Mouse (Mus musculus) granulocyte monocyte progenitor cell, adult 5-6 weeks (primary cell): ENCODE data around the gene Rbm19. TPM values are rescaled to one million over a fixed set of nuclear protein-coding genes. Genes with fewer than 3 reads are reported as not detected.
A peak's percentile ranks its signal among the peaks of the same experiment; 100 is the strongest.

Experiments
- ATAC-seq: replicated peaks from 2 replicates; pipeline ENCODE4 v1.8.0; 2016; ENCODE audit warnings: mild to moderate bottlenecking, moderate TSS enrichment, inconsistent platforms; ENCODE audit not compliant: poor library complexity, severe bottlenecking
- total RNA-seq, 2 experiments: library from RNA; stranded (forward) in 1 of 2; stranded (reverse) in 1 of 2; fragments of 200-712, 200-1000 nt in 1 of 2; fragments of >200 nt in 1 of 2; fragmentation: Nextera tagmentation in 1 of 2; gene quantifications; 2 replicates each; pipeline ENCODE4 v1.2.3; 2014 to 2017

The Rbm19 gene
- total RNA-seq, 2 experiments from 2014 or later = 18.3 to 31.1 TPM

DNA sequence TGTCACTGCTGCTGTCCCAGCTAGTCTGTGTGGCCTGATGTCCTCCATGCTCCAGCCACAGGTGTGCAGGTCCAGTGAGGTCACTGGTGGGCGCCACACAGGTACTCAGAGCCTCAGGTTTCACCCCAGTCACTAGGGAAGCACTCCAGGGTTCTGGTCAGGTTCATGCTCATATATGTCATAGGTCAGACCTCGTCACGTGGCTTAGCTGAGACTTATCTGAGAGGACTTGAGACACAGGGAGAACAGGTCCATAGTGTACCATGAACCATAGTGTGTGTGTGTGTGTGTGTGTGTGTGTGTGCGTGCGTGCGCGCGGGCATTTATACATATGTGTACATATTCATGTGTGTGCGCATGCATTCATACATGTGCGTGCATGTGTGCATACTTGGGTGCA, 46.4 kb downstream of the Rbm19 start:
- no peak for ATAC-seq

DNA sequence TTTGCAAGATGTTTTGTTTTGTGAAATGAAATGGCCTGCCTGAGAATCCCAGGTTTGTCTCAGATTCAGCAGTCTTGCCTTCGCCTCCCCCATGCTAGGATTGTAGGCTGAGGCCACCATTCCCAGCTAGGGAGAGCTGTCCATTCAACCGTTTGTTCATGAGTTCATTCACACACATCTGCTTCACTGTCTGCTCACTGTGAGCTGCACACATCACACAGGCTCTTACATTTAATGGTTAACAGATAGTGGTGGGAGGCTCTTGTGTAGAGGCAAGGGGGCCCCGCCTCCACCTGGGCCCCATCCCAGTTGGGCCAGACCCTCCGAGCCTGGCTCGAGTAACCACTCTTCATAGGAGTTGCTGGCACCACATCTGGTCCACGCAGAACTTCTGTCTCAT, 47.2 kb downstream of the Rbm19 start:
- ATAC-seq = no peak

GRCm38 (mm10) chr5:120164450-120164849, 48.2 kb downstream of the Rbm19 start:
- ATAC-seq = no peak

DNA sequence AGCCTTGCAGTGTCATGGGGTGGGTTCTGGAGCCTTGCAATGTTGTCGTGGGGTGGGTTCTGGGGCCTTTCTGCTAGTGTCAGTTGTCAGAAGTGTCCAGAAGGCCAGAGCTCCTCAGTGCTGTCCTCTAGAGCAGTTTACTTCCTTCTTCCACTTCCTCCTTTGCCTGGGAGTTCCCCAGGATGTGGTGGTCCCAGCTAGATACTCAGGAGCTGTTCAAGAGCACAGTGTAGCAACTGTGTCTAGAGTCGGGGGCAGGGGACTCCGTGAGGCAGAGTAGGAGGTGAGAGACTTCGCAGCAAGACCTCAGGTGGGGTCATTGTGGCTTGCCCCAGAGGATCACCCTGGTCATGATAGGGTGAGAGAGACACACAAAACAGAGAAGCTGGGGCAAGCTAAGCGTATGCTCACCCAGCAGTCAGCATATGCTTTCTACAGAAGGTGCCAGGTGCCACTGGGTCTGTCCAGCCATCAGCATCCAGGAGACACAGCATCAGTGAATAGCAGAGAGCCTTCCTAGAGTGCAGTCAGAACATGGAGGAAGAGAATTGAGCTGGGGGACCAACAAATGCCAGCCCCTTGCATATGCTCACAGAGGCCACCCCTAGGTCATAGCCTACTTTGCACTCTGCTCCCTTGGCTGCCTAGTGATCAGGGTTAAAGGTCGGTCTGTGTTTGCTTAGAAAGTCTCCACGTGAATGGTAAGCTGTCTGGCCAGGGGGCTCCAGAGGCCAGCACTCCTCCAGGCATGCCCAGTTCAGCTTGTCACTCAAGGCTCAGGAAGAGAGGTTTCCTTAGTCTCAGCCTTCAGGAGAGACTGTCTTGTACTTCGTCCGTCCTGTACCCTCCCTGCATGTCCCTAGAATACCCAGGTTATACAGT, 49.0 kb downstream of the Rbm19 start:
- peak; percentile 94 for ATAC-seq

GRCm38 (mm10) chr5:120167787-120168325, 51.6 kb downstream of the Rbm19 start:
- ATAC-seq = peak; percentile 25; the same call in 1 of the 2 replicates

GRCm38 (mm10) chr5:120171865-120172728, 55.8 kb downstream of the Rbm19 start:
- no peak for ATAC-seq

DNA sequence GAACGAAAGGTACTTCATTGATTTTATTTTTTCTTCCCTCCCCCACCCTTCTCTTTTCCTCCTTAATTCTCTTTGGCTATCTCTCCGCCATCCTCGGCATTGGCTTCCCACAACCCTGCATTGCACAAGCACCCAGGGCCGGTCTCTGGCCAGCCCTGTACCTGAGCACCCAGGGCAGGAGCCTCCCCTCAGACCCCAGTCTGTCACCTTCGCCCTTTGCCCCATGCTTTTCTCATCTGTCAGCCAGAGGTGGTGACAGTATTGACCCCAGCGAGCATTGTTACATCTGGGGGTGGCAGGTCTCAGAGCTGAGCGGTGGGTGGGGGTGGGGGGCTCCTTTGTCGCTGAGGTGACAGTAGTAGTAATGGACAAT, 56.5 kb downstream of the Rbm19 start:
- no peak for ATAC-seq

- ATAC-seq = no peak
Observed at GRCm38 (mm10) chr5:120174317-120174716, 58.1 kb downstream of the Rbm19 start.

DNA sequence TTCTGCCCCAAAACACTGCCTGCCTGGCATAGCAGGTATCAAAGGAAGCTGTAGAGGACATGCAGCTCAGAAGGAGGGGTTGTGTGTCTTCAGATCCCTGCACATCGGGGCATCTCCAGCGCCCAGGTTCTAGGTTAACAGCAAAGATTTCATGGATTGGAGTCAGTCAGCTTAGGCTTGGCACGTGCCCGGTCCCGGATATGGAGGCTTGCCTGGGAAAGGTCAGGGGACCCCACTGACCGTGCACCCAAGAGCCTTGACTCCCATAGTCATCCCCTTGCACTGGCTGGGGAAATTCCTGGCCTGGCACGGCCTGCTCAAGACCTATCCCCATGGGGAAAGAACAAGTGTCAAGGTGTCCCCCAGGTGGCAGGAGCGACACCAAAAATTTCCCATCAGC, 59.0 kb downstream of the Rbm19 start:
- no peak for ATAC-seq

DNA sequence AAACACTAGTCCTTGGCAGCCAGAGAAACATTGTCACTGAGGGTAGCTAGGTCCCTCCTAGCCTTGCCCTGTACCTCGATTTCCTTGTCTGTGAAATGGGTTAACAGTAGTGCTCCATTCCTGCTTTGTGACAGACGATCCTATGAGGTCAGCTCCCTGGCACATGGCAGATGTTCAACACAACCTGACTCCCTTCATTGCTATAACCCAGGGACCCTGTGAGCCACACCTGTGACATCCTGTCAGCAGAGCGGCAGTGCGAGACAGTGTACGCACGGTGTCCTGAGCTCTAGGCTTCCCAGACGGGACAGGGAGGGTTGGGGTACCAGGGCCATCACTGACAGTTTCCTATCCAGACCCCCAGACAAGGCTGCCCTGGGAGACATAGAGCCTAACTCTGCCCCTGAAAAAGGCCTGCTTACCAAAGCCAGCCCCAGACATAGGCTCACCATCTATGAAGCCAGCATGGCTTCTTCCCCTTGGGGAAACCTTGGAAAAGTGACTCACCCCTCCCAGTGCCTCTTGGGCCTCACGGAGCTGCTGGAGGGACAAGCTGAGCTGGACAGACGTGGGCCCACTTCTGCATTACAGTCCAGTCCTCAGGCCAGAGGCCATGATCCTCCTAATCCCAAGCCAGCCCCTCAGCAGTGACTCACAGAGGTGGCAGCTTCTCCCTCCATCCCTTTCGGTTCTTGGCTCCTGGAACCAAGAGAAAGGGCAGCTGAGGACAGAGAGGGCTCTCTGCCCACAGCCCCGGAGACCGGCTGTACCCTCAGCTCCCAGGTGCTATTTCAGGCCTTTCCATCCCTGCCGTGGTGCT, 60.2 kb downstream of the Rbm19 start:
- no peak for ATAC-seq

GRCm38 (mm10) chr5:120177066-120177340, 60.7 kb downstream of the Rbm19 start:
- no peak for ATAC-seq

DNA sequence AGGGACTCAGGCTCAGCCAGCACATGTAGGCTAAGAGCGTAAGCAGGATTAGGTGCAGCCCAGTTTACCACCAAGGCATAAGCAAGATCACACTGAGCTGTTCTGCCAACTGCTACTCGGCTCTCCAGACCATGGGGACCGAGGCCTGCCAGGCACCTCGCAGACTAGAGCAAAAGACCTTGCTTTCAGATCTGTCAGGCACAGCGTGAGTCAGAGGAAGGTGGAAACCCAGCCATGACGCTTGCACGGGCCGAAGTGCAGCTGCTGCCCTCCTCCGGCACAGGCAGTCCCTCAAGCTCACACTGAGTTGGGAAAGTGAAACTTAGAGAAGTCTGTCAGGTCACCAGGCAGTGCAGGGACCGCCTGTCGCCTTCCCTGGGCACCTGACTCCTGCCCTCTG, 63.8 kb downstream of the Rbm19 start:
- no peak for ATAC-seq

DNA sequence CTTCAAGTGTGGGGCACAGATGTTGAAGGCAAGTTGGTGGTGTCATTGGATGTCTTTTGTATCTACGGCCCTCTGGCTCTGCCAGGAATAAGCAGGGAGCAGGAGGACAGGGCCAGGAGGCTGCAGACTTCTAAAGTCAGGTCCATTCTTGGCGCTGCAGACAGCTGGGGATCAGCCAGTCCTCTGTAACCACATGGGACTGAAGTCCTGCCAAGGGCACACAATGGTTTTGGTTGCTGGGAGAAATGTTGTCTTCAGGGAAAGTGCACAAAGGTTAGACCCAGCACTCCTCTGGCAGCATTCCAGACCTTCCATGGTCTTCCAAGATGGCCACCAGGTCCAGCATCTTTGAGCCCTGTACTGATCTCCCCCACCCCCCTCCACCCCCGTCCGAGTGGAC, 65.1 kb downstream of the Rbm19 start:
- no peak for ATAC-seq

- no peak for ATAC-seq
Observed at GRCm38 (mm10) chr5:120183321-120183720, 67.1 kb downstream of the Rbm19 start.

DNA sequence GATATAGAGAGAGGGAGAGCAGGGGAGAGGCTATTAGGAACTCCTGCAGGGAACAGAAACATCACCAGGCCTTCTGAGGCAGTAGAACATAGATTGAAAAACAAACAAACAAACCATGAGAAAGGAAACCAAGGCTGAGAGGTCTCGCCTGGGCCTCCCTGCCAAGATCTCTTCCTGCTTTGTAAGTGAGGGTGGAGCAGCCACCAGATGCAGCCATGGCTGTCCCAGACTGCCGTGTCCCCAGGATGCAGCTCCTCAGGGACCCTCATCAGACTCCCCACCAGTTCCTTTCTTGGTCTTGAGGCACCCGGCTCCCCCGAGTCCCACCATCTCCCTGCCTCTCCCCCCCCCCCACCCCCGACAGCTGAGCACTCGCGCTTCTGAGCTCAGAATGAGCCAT, 67.5 kb downstream of the Rbm19 start:
- no peak for ATAC-seq

GRCm38 (mm10) chr5:120185949-120186348, 69.7 kb downstream of the Rbm19 start:
- ATAC-seq = no peak

- no peak for ATAC-seq
Observed at GRCm38 (mm10) chr5:120188541-120188940, 72.3 kb downstream of the Rbm19 start.

GRCm38 (mm10) chr5:120190001-120190582, 73.8 kb downstream of the Rbm19 start:
- ATAC-seq = no peak

- no peak for ATAC-seq
Observed at GRCm38 (mm10) chr5:120191620-120192019, 75.4 kb downstream of the Rbm19 start.

DNA sequence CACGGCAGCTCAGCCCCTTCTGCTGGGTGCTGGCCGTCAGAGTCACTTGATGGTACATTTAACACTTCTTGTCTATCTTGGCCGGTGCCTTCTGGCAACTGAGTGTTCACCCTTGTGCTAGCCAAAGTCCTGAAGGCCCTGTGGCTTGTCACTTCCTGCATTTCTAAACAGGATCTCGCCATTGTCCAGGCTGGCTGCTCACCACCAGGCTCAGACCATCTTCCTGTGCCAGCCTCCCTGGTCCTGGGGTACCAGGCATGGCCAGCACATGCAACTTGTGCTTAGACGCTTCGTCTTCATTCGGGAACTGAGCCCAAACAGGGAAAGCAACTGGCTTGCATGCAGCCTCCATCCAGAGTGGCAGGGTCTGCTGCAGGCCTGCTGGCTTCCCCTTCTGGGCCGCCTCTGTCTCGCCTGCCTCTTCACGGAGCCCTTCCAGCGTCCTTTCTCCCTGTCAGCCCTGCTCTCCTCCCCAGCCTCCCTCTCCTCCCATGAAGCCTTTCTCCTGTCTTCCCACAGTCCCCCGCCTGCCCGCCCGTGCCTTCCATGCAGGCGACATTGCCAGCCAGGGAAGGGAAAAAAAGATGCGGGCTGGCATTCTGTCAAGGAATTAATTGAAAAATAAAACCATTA, 78.2 kb downstream of the Rbm19 start:
- ATAC-seq = peak; percentile 54
